Mouse (Mus musculus): ENCODE measurements around the gene Cnpy4. TPM values are rescaled to one million over a fixed set of nuclear protein-coding genes. Genes with fewer than 3 reads are reported as not detected.
"Not testable (repeated sequence)": the region's sequence is repeated elsewhere in the genome, so short reads cannot be mapped to it uniquely, and the experiment has no call there.

Gene Cnpy4
- polyA plus RNA-seq, 1 experiment = 28.2 TPM

DNA sequence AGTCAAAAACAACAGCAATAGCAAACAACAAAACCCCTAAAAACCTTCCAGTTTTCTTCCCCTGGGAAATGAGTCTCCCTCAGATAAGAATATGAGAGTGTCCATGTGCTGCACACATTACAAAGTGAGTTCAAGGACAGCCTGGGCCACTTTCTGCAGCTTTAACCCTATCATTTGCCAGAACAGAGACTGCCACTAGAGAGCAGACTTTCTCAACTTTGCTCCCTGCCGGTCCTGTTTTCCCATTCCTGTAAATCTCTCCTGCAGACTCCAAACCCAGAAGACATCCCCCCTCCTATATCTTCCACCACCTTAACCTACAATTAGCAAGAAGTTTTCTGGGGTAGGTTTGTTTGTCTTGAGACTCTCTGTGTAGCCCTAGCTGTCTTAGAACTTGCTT is 12.3 kb downstream of the Cnpy4 start:
- TF ChIP-seq POLR2A (IDR thresholded peaks at IDR 0.05; ENCODE audit: borderline replicate concordance, low read depth, low read length) (no peak), CTCF (IDR thresholded peaks at IDR 0.05; ENCODE audit: low read depth, low read length) (no peak)
- Histone ChIP-seq H3K27ac (ENCODE audit: insufficient read depth, low read depth, low read length) (no peak overlapping the region), H3K4me1 (ENCODE audit: control insufficient read depth, insufficient read depth, low read length) (peaks cover 16% of the 10 kb centered on the region), H3K4me3 (ENCODE audit: insufficient read depth, low read length) (no peak overlapping the region)

DNA sequence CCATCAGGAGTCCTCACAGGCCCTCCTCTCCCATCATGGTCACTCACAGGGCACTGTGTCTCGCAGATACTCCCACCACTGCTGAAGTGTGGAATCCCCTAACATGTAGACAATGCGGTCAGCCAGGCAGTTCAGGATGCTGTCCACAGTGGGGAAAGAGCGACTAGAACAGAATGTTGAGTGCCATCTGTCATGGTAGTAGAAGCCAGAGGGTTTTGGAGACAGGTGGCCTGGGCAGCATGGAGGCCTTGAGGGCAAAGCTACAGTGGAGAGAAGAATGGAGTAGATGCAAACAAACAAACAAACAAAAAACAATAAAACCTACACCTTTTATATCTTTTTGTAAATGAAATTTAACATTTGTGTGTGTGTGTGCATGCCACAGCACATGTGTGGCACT is 14.8 kb downstream of the Cnpy4 start:
- no peak overlapping the region for H3K27ac ChIP-seq (ENCODE audit: insufficient read depth, low read depth, low read length)
- TF ChIP-seq CTCF (IDR thresholded peaks at IDR 0.05; ENCODE audit: low read depth, low read length) = no peak
- no peak for TF ChIP-seq POLR2A (IDR thresholded peaks at IDR 0.05; ENCODE audit: borderline replicate concordance, low read depth, low read length)
- peaks cover 2% of the 10 kb centered on the region for H3K4me1 ChIP-seq (ENCODE audit: control insufficient read depth, insufficient read depth, low read length)
- H3K4me3 ChIP-seq (ENCODE audit: insufficient read depth, low read length) = no peak overlapping the region

DNA sequence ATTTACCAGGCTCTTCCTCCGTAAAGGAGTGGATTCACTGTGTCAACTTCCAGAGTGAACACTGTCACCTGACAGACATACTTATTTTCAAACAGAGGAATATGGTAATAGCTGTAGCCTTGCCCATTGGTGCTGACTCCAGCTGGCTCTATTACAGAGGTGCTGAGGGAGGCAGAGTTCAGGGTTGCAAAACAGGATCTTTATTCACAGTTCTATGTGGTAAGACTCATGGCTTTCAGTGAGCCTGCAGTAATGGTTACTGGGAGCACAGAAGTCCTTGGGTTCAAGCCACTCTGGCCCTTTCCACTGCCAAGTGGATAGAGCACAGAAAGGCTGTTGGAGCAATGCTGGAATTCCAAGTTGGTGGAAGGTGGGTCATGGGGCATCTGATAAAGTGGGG is 20.0 kb downstream of the Cnpy4 start:
- TF ChIP-seq POLR2A (IDR thresholded peaks at IDR 0.05; ENCODE audit: borderline replicate concordance, low read depth, low read length) (no peak), CTCF (IDR thresholded peaks at IDR 0.05; ENCODE audit: low read depth, low read length) (no peak)
- 0 out of 2 replicates have a peak, but pooled peaks cover 2% of the 10 kb centered on the region for H3K4me1 ChIP-seq (ENCODE audit: control insufficient read depth, insufficient read depth, low read length)
- no peak overlapping the region for H3K4me3 ChIP-seq (ENCODE audit: insufficient read depth, low read length)
- H3K27ac ChIP-seq (ENCODE audit: insufficient read depth, low read depth, low read length) = no peak overlapping the region

DNA sequence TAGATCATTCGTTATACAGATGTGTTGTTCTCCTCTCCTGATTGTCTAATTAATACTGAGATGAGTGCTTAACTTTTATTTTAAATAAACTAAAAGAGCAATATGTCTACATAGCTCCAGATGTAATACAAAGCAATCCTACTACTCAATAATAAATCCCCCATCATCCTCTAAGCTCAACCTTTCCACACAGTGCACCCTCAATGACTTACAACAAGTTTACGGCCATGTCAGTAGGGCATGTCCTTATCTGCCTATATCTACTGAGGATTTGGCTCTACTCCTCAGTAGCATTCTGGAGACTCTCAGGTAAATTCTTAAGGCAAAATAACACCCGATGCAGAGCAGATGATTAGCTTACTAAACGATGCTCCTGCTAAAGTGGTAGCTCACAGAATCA is 20.6 kb downstream of the Cnpy4 start:
- TF ChIP-seq POLR2A (IDR thresholded peaks at IDR 0.05; ENCODE audit: borderline replicate concordance, low read depth, low read length) (no peak), CTCF (IDR thresholded peaks at IDR 0.05; ENCODE audit: low read depth, low read length) (no peak)
- no peak overlapping the region for H3K27ac ChIP-seq (ENCODE audit: insufficient read depth, low read depth, low read length)
- H3K4me3 ChIP-seq (ENCODE audit: insufficient read depth, low read length) = no peak overlapping the region
- H3K4me1 ChIP-seq (ENCODE audit: control insufficient read depth, insufficient read depth, low read length) = 0 out of 2 replicates have a peak, but pooled peaks cover 2% of the 10 kb centered on the region

DNA sequence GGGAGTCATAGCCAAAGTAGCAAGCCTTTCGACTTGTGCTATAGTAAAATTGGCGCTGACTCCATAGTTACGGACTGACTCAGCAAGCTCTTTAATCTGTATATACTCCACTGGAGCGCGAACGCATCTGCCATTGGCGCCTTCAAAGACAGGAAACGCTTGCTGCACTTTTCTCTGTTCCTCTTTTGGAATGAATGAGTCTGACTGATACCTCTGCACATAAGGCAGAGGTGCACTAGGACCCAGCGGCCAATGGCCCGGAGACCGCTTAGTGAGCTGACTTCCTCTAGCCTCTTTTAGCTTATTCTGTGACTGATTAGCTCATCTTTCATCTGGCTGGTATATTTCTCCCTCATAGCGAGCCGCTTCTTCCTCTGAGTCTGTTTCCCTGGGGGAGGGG is 29.3 kb downstream of the Cnpy4 start:
- H3K4me3 ChIP-seq (ENCODE audit: insufficient read depth, low read length); H3K4me1 ChIP-seq (ENCODE audit: control insufficient read depth, insufficient read depth, low read length); H3K27ac ChIP-seq (ENCODE audit: insufficient read depth, low read depth, low read length): not testable (repeated sequence)

DNA sequence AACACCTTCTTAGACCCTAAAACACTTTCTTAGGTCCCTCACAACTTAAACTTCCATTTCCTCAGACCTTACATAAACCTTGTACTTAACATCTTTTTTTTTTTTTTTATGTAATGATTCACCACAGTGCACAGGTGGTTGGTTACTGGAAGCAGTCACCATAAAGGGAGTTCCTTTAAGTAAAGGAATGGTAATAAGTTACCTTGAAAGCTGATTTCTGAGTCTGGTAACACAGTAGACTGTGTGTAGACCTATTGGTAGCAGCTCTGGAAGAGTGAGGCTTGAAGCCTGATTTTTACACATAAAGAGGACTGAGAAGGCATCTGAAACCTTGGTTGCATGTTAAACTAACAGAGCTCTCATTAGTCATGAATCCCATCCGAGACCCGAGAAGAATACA is 32.6 kb downstream of the Cnpy4 start:
- no peak overlapping the region for H3K27ac ChIP-seq (ENCODE audit: insufficient read depth, low read depth, low read length)
- no peaks in the 10 kb centered on the region for H3K4me1 ChIP-seq (ENCODE audit: control insufficient read depth, insufficient read depth, low read length)
- H3K4me3 ChIP-seq (ENCODE audit: insufficient read depth, low read length) = no peak overlapping the region
- no peak for TF ChIP-seq CTCF (IDR thresholded peaks at IDR 0.05; ENCODE audit: low read depth, low read length)

DNA sequence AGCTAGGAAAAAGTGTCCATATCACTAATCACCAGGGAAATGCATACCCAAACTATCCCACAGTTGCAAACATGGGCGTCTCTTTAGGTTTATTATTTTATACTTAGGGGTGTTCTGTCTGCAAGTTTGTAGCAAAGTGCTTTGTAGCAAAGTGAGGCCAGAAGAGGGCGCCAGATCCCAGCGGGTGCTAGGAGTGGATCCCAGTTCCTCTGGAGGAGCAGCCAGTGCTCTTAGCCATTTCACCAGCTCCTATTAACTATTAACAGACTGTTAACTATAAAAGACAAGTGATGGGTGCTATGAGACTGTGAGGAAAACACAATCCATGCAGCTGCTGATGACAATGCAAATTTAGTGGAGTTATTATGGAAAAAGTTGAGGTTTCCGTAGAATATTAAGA is 34.8 kb downstream of the Cnpy4 start:
- Histone ChIP-seq H3K4me1 (ENCODE audit: control insufficient read depth, insufficient read depth, low read length) (peaks cover 8% of the 10 kb centered on the region), H3K27ac (ENCODE audit: insufficient read depth, low read depth, low read length) (no peak overlapping the region)
- TF ChIP-seq CTCF (IDR thresholded peaks at IDR 0.05; ENCODE audit: low read depth, low read length) (peak; percentile 86), POLR2A (IDR thresholded peaks at IDR 0.05; ENCODE audit: borderline replicate concordance, low read depth, low read length) (no peak)

DNA sequence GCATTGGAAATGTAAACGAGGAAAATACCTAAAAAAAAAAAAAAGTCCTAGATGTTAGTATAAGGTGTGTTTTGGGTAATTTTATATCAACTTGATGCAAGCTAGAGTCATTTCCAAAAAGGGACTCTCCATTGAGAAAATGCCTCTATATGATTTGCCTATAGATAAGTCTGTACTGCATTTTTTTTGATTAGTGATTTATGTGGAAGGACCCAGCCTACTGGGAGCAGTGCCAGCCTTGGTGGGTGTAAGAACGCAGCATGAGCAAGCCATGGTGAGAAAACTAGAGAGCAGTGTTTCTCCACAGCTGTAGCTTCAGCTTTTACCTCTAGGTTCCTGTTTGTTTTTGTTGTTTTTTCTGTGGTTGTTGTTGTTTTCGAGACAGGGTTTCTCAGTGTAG is 36.0 kb downstream of the Cnpy4 start:
- peaks cover 13% of the 10 kb centered on the region for H3K4me1 ChIP-seq (ENCODE audit: control insufficient read depth, insufficient read depth, low read length)
- no peak overlapping the region for H3K4me3 ChIP-seq (ENCODE audit: insufficient read depth, low read length)
- no peak overlapping the region for H3K27ac ChIP-seq (ENCODE audit: insufficient read depth, low read depth, low read length)
- no peak for TF ChIP-seq CTCF (IDR thresholded peaks at IDR 0.05; ENCODE audit: low read depth, low read length)
- no peak for TF ChIP-seq POLR2A (IDR thresholded peaks at IDR 0.05; ENCODE audit: borderline replicate concordance, low read depth, low read length)

More for the DNA sequence above, 34.8 kb downstream of the Cnpy4 start:
- H3K4me3 ChIP-seq (ENCODE audit: insufficient read depth, low read length) = no peak overlapping the region

DNA sequence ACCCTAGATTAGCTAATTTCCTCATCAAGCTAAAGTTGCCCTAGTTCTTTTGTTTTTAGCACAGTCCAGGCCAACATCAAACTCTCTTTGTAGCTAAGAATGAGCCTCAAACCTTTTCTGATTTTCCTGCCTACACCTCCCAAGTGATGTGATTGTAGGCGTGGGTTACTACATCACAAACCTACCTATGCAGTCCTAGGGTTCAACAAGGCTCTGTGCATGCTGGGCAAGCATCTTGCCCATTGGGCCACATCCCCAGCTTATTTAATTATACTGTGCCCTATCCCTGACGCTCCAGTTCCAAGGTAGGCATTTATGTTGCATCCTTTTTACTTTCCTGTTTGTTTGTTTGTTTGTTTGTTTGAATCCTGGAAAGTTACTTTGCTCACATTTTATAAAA is 38.4 kb downstream of the Cnpy4 start, which contains the start of gene Nxpe5:
Gene Nxpe5, plus strand, starts transcription at position 199 of the 400 bp plus-strand sequence.
- Histone ChIP-seq H3K4me1 (ENCODE audit: control insufficient read depth, insufficient read depth, low read length) (peaks cover 33% of the 10 kb centered on the region), H3K27ac (ENCODE audit: insufficient read depth, low read depth, low read length) (peak within 1 kb of the TSS; percentile 47; the same call in 1 of the 2 replicates), H3K4me3 (ENCODE audit: insufficient read depth, low read length) (no peak within 1 kb of the TSS)
- TF ChIP-seq CTCF (IDR thresholded peaks at IDR 0.05; ENCODE audit: low read depth, low read length) = no peak

DNA sequence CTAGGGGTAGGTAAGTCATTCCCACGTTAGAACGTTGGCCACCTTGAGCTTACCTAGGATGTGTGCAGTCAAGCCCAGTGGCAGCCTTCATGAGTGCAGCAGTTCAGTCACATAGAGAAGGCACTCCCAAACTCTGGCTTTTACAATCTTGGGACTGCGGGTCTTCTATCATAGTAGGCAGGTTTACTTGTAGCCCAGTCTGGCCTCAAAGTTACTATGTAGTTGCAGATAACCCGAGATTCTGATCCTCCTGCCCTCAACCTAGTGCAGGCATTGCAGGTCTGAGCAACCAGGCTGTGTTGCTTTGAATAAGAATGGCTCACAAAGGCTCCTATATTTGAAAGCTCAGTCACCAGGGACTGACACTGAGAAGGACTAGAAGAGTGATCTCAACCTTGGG is 39.2 kb downstream of the Cnpy4 start:
- H3K4me3 ChIP-seq (ENCODE audit: insufficient read depth, low read length) = no peak overlapping the region
- no peak for TF ChIP-seq POLR2A (IDR thresholded peaks at IDR 0.05; ENCODE audit: borderline replicate concordance, low read depth, low read length)
- no peak for TF ChIP-seq CTCF (IDR thresholded peaks at IDR 0.05; ENCODE audit: low read depth, low read length)
- H3K4me1 ChIP-seq (ENCODE audit: control insufficient read depth, insufficient read depth, low read length) = peaks cover 35% of the 10 kb centered on the region
- H3K27ac ChIP-seq (ENCODE audit: insufficient read depth, low read depth, low read length) = peak overlapping the region; percentile 47; the same call in 1 of the 2 replicates

DNA sequence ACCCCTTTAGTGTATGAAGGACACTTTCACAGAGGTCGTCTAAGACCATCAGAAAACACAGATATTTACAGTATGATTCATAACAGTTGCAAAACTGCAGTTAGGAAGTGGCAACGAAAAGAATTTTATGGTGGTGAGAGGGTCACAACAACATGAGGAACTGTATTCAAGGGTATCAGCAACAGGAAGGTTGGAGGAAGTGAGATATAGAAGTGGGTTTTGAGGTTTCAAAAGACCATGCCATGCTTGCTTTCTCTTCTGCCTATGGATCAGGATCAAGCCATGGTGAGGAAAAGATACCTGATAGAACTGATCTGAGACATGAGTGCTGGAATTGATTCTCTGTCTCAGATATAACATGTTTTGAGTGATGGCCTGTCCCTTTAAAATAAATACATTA is 40.1 kb downstream of the Cnpy4 start:
- peaks cover 39% of the 10 kb centered on the region for H3K4me1 ChIP-seq (ENCODE audit: control insufficient read depth, insufficient read depth, low read length)
- H3K4me3 ChIP-seq (ENCODE audit: insufficient read depth, low read length) = no peak overlapping the region
- peak overlapping the region; percentile 47 for H3K27ac ChIP-seq (ENCODE audit: insufficient read depth, low read depth, low read length)
- no peak for TF ChIP-seq CTCF (IDR thresholded peaks at IDR 0.05; ENCODE audit: low read depth, low read length)
- no peak for TF ChIP-seq POLR2A (IDR thresholded peaks at IDR 0.05; ENCODE audit: borderline replicate concordance, low read depth, low read length)

All from bone marrow macrophage, adult 2 months (primary cell).